Mouse (Mus musculus): ENCODE data around the gene Gprc5d. TPM values are rescaled to one million over a fixed set of nuclear protein-coding genes. Genes with fewer than 3 reads are reported as not detected.

The Gprc5d gene
- not detected for total RNA-seq (2021)
- not detected in 2 replicates for polyA plus RNA-seq (2012; rRNA removed)
- long read RNA-seq = 0 reads

- TF ChIP-seq CTCF (IDR thresholded peaks at IDR 0.05) = no peak
- no peak for TF ChIP-seq EP300 (IDR thresholded peaks at IDR 0.05; ENCODE audit: insufficient read depth, low read depth, low read length)
- TF ChIP-seq POLR2A (IDR thresholded peaks at IDR 0.05; ENCODE audit: insufficient read depth, low read depth, low read length) = no peak
- intact Hi-C loops (cut with DNase I) = no loop called here
- Histone ChIP-seq H3K27ac (no peak within 1 kb of the TSS), H3K4me1 (ENCODE audit: control insufficient read depth, insufficient read depth, low read length) (no peaks in the 10 kb centered on the region), H3K4me3 (no peak within 1 kb of the TSS), H3K79me2 (replicated peaks; ENCODE audit: control insufficient read depth, insufficient read depth, low read length) (no peaks in the 10 kb centered on the region), H3K27me3 (ENCODE audit: control insufficient read depth, insufficient read depth, low read length) (no peaks in the 10 kb centered on the region), H3K9ac (ENCODE audit: low read depth, low read length) (no peak within 1 kb of the TSS), H3K36me3 (ENCODE audit: control insufficient read depth, insufficient read depth, low read length) (no peaks in the 10 kb centered on the region)
- DNase-seq = no peak
- 84% methylated on average over 5 of the region's 5 CpGs for WGBS
These were observed at the start of gene Gprc5d for GRCm38 (mm10) chr6:135118183-135118582. TSS of gene Gprc5d (minus strand) at chr6:135118283.

- H3K27ac ChIP-seq = no peak overlapping the region
- H3K4me3 ChIP-seq = no peak overlapping the region
- intact Hi-C loops (cut with DNase I) = loop anchor here (2.0 kb wide), 1 partner anchor 18 kb away; no protein-coding TSS in a partner anchor
- no peak for DNase-seq
- no peak overlapping the region for H3K9ac ChIP-seq (ENCODE audit: low read depth, low read length)
- no peaks in the 10 kb centered on the region for H3K36me3 ChIP-seq (ENCODE audit: control insufficient read depth, insufficient read depth, low read length)
- 79% methylated on average over 5 of the region's 5 CpGs for WGBS
- TF ChIP-seq CTCF (IDR thresholded peaks at IDR 0.05) = no peak
- TF ChIP-seq EP300 (IDR thresholded peaks at IDR 0.05; ENCODE audit: insufficient read depth, low read depth, low read length) = no peak
- no peak for TF ChIP-seq POLR2A (IDR thresholded peaks at IDR 0.05; ENCODE audit: insufficient read depth, low read depth, low read length)
- no peaks in the 10 kb centered on the region for H3K27me3 ChIP-seq (ENCODE audit: control insufficient read depth, insufficient read depth, low read length)
- peaks cover 1% of the 10 kb centered on the region; the same call in 1 of the 2 replicates for H3K4me1 ChIP-seq (ENCODE audit: control insufficient read depth, insufficient read depth, low read length)
- H3K79me2 ChIP-seq (replicated peaks; ENCODE audit: control insufficient read depth, insufficient read depth, low read length) = no peaks in the 10 kb centered on the region
These were observed 48.6 kb upstream of the Gprc5d start for GRCm38 (mm10) chr6:135166712-135167111.

GRCm38 (mm10) chr6:135166262-135166661 is 48.2 kb upstream of the Gprc5d start:
- no peaks in the 10 kb centered on the region for H3K27me3 ChIP-seq (ENCODE audit: control insufficient read depth, insufficient read depth, low read length)
- H3K36me3 ChIP-seq (ENCODE audit: control insufficient read depth, insufficient read depth, low read length) = no peaks in the 10 kb centered on the region
- H3K79me2 ChIP-seq (replicated peaks; ENCODE audit: control insufficient read depth, insufficient read depth, low read length) = no peaks in the 10 kb centered on the region
- DNase-seq = no peak
- H3K9ac ChIP-seq (ENCODE audit: low read depth, low read length) = no peak overlapping the region
- H3K4me1 ChIP-seq (ENCODE audit: control insufficient read depth, insufficient read depth, low read length) = peaks cover 1% of the 10 kb centered on the region; the same call in 1 of the 2 replicates
- no peak overlapping the region for H3K27ac ChIP-seq
- intact Hi-C loops (cut with DNase I) = loop anchor here (2.0 kb wide), 1 partner anchor 17 kb away; no protein-coding TSS in a partner anchor
- TF ChIP-seq EP300 (IDR thresholded peaks at IDR 0.05; ENCODE audit: insufficient read depth, low read depth, low read length) (no peak), CTCF (IDR thresholded peaks at IDR 0.05) (no peak), POLR2A (IDR thresholded peaks at IDR 0.05; ENCODE audit: insufficient read depth, low read depth, low read length) (no peak)
- no peak overlapping the region for H3K4me3 ChIP-seq
- 92% methylated on average over 3 of the region's 3 CpGs for WGBS

- TF ChIP-seq EP300 (IDR thresholded peaks at IDR 0.05; ENCODE audit: insufficient read depth, low read depth, low read length) (no peak), CTCF (IDR thresholded peaks at IDR 0.05) (no peak), POLR2A (IDR thresholded peaks at IDR 0.05; ENCODE audit: insufficient read depth, low read depth, low read length) (no peak)
- H3K27ac ChIP-seq = no peak overlapping the region
- intact Hi-C loops (cut with DNase I) = loop anchor here (2.0 kb wide), 1 partner anchor 17 kb away; no protein-coding TSS in a partner anchor
- no peaks in the 10 kb centered on the region for H3K36me3 ChIP-seq (ENCODE audit: control insufficient read depth, insufficient read depth, low read length)
- no peak overlapping the region for H3K4me3 ChIP-seq
- no peaks in the 10 kb centered on the region for H3K27me3 ChIP-seq (ENCODE audit: control insufficient read depth, insufficient read depth, low read length)
- H3K9ac ChIP-seq (ENCODE audit: low read depth, low read length) = no peak overlapping the region
- WGBS = 86% methylated on average over 2 of the region's 2 CpGs
- no peaks in the 10 kb centered on the region for H3K79me2 ChIP-seq (replicated peaks; ENCODE audit: control insufficient read depth, insufficient read depth, low read length)
- DNase-seq = no peak
- peaks cover 1% of the 10 kb centered on the region; the same call in 1 of the 2 replicates for H3K4me1 ChIP-seq (ENCODE audit: control insufficient read depth, insufficient read depth, low read length)
These were observed 47.6 kb upstream of the Gprc5d start for GRCm38 (mm10) chr6:135165706-135166105.

- intact Hi-C loops (cut with DNase I) = no loop called here
- WGBS = 95% methylated on average over 3 of the region's 3 CpGs
- DNase-seq = no peak
- H3K79me2 ChIP-seq (replicated peaks; ENCODE audit: control insufficient read depth, insufficient read depth, low read length) = no peaks in the 10 kb centered on the region
- no peak for TF ChIP-seq CTCF (IDR thresholded peaks at IDR 0.05)
- no peak for TF ChIP-seq POLR2A (IDR thresholded peaks at IDR 0.05; ENCODE audit: insufficient read depth, low read depth, low read length)
- no peak for TF ChIP-seq EP300 (IDR thresholded peaks at IDR 0.05; ENCODE audit: insufficient read depth, low read depth, low read length)
- H3K4me3 ChIP-seq = no peak overlapping the region
- no peak overlapping the region for H3K9ac ChIP-seq (ENCODE audit: low read depth, low read length)
- no peak overlapping the region for H3K27ac ChIP-seq
- no peaks in the 10 kb centered on the region for H3K36me3 ChIP-seq (ENCODE audit: control insufficient read depth, insufficient read depth, low read length)
- no peaks in the 10 kb centered on the region for H3K27me3 ChIP-seq (ENCODE audit: control insufficient read depth, insufficient read depth, low read length)
- H3K4me1 ChIP-seq (ENCODE audit: control insufficient read depth, insufficient read depth, low read length) = peaks cover 1% of the 10 kb centered on the region; the same call in 1 of the 2 replicates
These were observed 47.1 kb upstream of the Gprc5d start for GRCm38 (mm10) chr6:135165191-135165590.

GRCm38 (mm10) chr6:135162861-135163260 is 44.8 kb upstream of the Gprc5d start:
- no peak overlapping the region for H3K27ac ChIP-seq
- intact Hi-C loops (cut with DNase I) = loop anchor here (5.0 kb wide), 1 partner anchor 69 kb away; no protein-coding TSS in a partner anchor
- no peaks in the 10 kb centered on the region for H3K27me3 ChIP-seq (ENCODE audit: control insufficient read depth, insufficient read depth, low read length)
- no peak for TF ChIP-seq POLR2A (IDR thresholded peaks at IDR 0.05; ENCODE audit: insufficient read depth, low read depth, low read length)
- TF ChIP-seq EP300 (IDR thresholded peaks at IDR 0.05; ENCODE audit: insufficient read depth, low read depth, low read length) = no peak
- no peak for TF ChIP-seq CTCF (IDR thresholded peaks at IDR 0.05)
- H3K4me3 ChIP-seq = no peak overlapping the region
- H3K9ac ChIP-seq (ENCODE audit: low read depth, low read length) = no peak overlapping the region
- WGBS = 49% methylated on average over 4 of the region's 4 CpGs
- DNase-seq = no peak
- peaks cover 1% of the 10 kb centered on the region; the same call in 1 of the 2 replicates for H3K4me1 ChIP-seq (ENCODE audit: control insufficient read depth, insufficient read depth, low read length)
- no peaks in the 10 kb centered on the region for H3K79me2 ChIP-seq (replicated peaks; ENCODE audit: control insufficient read depth, insufficient read depth, low read length)
- H3K36me3 ChIP-seq (ENCODE audit: control insufficient read depth, insufficient read depth, low read length) = no peaks in the 10 kb centered on the region

All from heart, adult 2 months (tissue).